Mouse (Mus musculus) neutrophil, adult 59 days (primary cell): ENCODE results near the gene Tmprss11b. TPM values are rescaled to one million over a fixed set of nuclear protein-coding genes. Genes with fewer than 3 reads are reported as not detected.

Experiments
- total RNA-seq, 2 experiments: library from RNA; stranded (reverse); gene quantifications; 1 replicate in 1 of 2; 2 replicates in 1 of 2; pipeline ENCODE4 v1.2.4; 2023

The Tmprss11b gene
- not detected for total RNA-seq

GRCm38 (mm10) chr5:86676262-86676661 lies at the start of gene Tmprss11b:
Gene Tmprss11b (minus strand): TSS chr5:86676362.

GRCm38 (mm10) chr5:86632324-86632723 lies 43.8 kb downstream of the Tmprss11b start, which contains the start of gene Tmprss11f:
Gene Tmprss11f (minus strand): TSS chr5:86632424.

Other genes starting within 250 kb of the Tmprss11b start
- not detected for gene Tmprss11a, start 207.4 kb downstream of the Tmprss11b start, total RNA-seq
- not detected for gene Tmprss11g, start 157.8 kb downstream of the Tmprss11b start, total RNA-seq
- not detected for gene Tmprss11f, start 43.9 kb downstream of the Tmprss11b start, total RNA-seq
- not detected for gene Tmprss11e, start 69.5 kb upstream of the Tmprss11b start, total RNA-seq
- gene Ythdc1, start 127.9 kb upstream of the Tmprss11b start, total RNA-seq: 100 to 1,000 TPM; 104 to 110 TPM
- gene Ugt2b34, start 230.6 kb upstream of the Tmprss11b start, total RNA-seq: not detected